Mouse (Mus musculus) lung, adult 2 months (tissue): ENCODE data around the gene Nme3.

Source experiments
- CTCF ChIP-seq: fragments of 200-500 bp; IDR thresholded peaks from 2 replicates; pipeline ENCODE4 v1.5.1; 2011; ENCODE audit warnings: mild to moderate bottlenecking, low read length, control low read depth; ENCODE audit not compliant: insufficient read depth
- POLR2A ChIP-seq: fragments of 200-500 bp; IDR thresholded peaks from 2 replicates; pipeline ENCODE4 v1.6.1; 2011; ENCODE audit warnings: low read depth, mild to moderate bottlenecking, control low read depth, low read length, borderline replicate concordance; ENCODE audit errors: extremely low read depth

DNA sequence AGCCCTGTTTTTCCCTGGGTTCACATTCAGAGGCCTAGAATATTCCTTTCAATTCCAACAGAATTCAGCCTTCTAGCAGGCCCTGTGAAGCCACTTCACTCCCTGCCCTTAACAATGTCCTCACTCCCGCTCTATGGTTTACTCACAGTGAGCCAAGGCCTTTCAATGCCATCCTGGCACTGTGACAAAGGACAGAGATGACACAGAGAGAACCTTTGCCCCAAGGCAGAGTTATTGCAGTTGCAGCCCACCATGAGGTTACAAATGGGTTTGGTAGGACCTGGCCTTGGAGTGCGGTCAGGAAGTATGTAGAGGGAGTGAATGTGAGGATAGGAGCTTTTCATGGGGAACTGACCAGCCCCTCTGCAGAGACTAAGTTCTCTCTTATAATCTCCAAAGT is 11.3 kb downstream of the Nme3 start:
- TF ChIP-seq POLR2A, result no peak
- TF ChIP-seq CTCF, result no peak
